Mouse (Mus musculus) liver, embryonic 11.5 days (tissue): ENCODE measurements at regions not wholly inside any gene's neighbourhood (a gene's known extent, or its start where the extent isn't known, plus 50 kb on each side); places are given as distances from the start of the nearest gene placed in this dataset.

Experiments used
- ATAC-seq: fragments of 200-750 bp; cut with Nextera tagmentation; replicated peaks from 2 replicates; pipeline ENCODE4 v1.8.0; 2017; ENCODE audit warnings: moderate number of reproducible peaks, mild to moderate bottlenecking, moderate TSS enrichment, moderate library complexity; ENCODE audit not compliant: low FRiP score
- DNase-seq: peaks from one replicate; pipeline ENCODE4 v3.0.0-alpha.2; 2017; ENCODE audit warnings: low spot score
- H3K27ac ChIP-seq: fragments of 300-500 bp; sonication (generic); 2 replicates; pipeline ENCODE4 v1.5.1; 2014; ENCODE audit warnings: mild to moderate bottlenecking, low read depth, low read length, control low read depth
- H3K27me3 ChIP-seq: fragments of 300-500 bp; sonication (generic); replicated peaks from 2 replicates; pipeline ENCODE4 v1.6.1; 2014; ENCODE audit warnings: low read length, mixed read lengths; ENCODE audit not compliant: control insufficient read depth, insufficient read depth
- H3K36me3 ChIP-seq: fragments of 300-500 bp; sonication (generic); 2 replicates; pipeline ENCODE4 v1.6.1; 2014; ENCODE audit warnings: mild to moderate bottlenecking, low read length, moderate library complexity, mixed read lengths; ENCODE audit not compliant: control insufficient read depth, insufficient read depth
- H3K4me1 ChIP-seq: fragments of 300-500 bp; sonication (generic); replicated peaks from 2 replicates; pipeline ENCODE4 v1.6.1; 2014; ENCODE audit warnings: low read length, mixed read lengths; ENCODE audit not compliant: control insufficient read depth, insufficient read depth
- H3K4me2 ChIP-seq: fragments of 300-500 bp; sonication (generic); 2 replicates; pipeline ENCODE4 v1.6.1; 2014; ENCODE audit warnings: mild to moderate bottlenecking, control low read depth, moderate library complexity
- H3K4me3 ChIP-seq: fragments of 300-500 bp; sonication (generic); 2 replicates; pipeline ENCODE4 v1.5.1; 2014; ENCODE audit warnings: low read depth, low read length, control low read depth
- H3K9ac ChIP-seq: fragments of 300-500 bp; sonication (generic); 2 replicates; pipeline ENCODE4 v1.6.1; 2014; ENCODE audit warnings: low read depth, low read length, control low read depth
- H3K9me3 ChIP-seq: fragments of 300-500 bp; sonication (generic); 2 replicates; pipeline ENCODE4 v1.6.1; 2016; ENCODE audit warnings: low read length, inconsistent platforms, mixed read lengths; ENCODE audit not compliant: control insufficient read depth
- whole genome bisulfite sequencing: fragments of 180-500 bp; shearing (Covaris S2); extraction: QIAGEN DNeasy Blood & Tissue Kit; methylation state at CpG from one replicate; pipeline ENCODE4 v1.1.7; 2014; 5-methylcytosine and 5-hydroxymethylcytosine counted together

DNA sequence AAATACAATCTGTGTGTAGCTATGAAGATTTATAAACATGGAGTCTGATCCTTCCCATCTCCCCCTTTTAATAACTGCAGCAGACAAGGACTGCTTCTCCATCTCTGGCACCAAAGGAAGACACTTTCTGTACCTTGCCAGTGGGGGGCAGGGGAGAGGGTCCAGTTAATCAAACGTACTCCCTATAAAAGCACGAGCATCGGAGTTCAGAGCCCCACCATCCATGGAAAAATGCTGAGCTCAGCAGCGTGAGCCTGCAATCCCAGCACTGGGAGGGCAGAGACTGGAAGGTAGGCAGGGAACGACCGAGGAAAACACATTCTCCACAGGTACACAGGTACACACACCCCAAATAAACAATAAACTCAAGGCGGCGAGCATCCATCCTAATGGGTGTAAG is 234.1 kb upstream of the Kazn start:
- Histone ChIP-seq H3K9me3 (no peaks in the 10 kb centered on the region), H3K4me3 (no peak overlapping the region), H3K4me1 (no peaks in the 10 kb centered on the region), H3K27ac (no peak overlapping the region), H3K4me2 (no peak overlapping the region), H3K27me3 (peaks cover 9% of the 10 kb centered on the region), H3K9ac (no peak overlapping the region), H3K36me3 (no peaks in the 10 kb centered on the region)
- WGBS = 77% methylated on average over 8 of the region's 8 CpGs
- DNase-seq (no peak), ATAC-seq (no peak)

- DNase-seq = no peak
- H3K4me1 ChIP-seq = no peaks in the 10 kb centered on the region
- no peaks in the 10 kb centered on the region for H3K9me3 ChIP-seq
- no peaks in the 10 kb centered on the region for H3K36me3 ChIP-seq
- no peak overlapping the region for H3K4me2 ChIP-seq
- H3K27ac ChIP-seq = no peak overlapping the region
- peaks cover 9% of the 10 kb centered on the region for H3K27me3 ChIP-seq
- 75% methylated on average over 3 of the region's 3 CpGs for WGBS
- ATAC-seq = no peak
- no peak overlapping the region for H3K9ac ChIP-seq
- no peak overlapping the region for H3K4me3 ChIP-seq
These were observed 233.1 kb upstream of the Kazn start for GRCm38 (mm10) chr4:142472332-142472731.

DNA sequence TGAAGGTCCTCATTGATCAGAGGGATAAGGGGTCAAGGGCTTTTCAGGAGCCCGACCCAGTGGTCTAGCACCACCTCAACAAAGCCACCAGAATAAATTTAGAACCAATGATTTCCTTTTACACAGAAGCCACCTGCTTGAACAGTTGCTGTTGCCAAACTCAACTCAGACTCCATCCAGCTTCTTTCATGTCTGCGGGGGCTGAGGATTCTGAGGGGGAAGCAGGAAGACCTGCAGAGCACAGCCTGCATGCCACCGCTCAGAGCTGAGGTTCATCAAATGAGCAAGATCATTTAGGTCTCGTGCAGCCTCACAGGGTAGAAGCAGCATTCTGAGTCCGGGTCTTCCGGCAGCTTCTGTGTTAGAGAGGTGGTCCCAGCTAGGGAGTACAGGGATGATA is 231.6 kb upstream of the Kazn start:
- no peak overlapping the region for H3K9ac ChIP-seq
- no peak overlapping the region for H3K4me3 ChIP-seq
- no peak overlapping the region for H3K4me2 ChIP-seq
- H3K27ac ChIP-seq = no peak overlapping the region
- H3K9me3 ChIP-seq = no peaks in the 10 kb centered on the region
- H3K27me3 ChIP-seq = peaks cover 7% of the 10 kb centered on the region
- no peaks in the 10 kb centered on the region for H3K4me1 ChIP-seq
- no peaks in the 10 kb centered on the region for H3K36me3 ChIP-seq
- ATAC-seq = no peak
- WGBS = 77% methylated on average over 6 of the region's 6 CpGs
- DNase-seq = no peak

- no peak overlapping the region for H3K4me2 ChIP-seq
- no peak overlapping the region for H3K9ac ChIP-seq
- H3K27ac ChIP-seq = no peak overlapping the region
- 40% methylated on average over 6 of the region's 6 CpGs for WGBS
- no peak overlapping the region for H3K4me3 ChIP-seq
- no peaks in the 10 kb centered on the region for H3K9me3 ChIP-seq
- no peak for DNase-seq
- no peaks in the 10 kb centered on the region for H3K36me3 ChIP-seq
- no peaks in the 10 kb centered on the region for H3K4me1 ChIP-seq
- ATAC-seq = no peak
- H3K27me3 ChIP-seq = no peaks in the 10 kb centered on the region
These were observed 228.7 kb upstream of the Kazn start for GRCm38 (mm10) chr4:142467920-142468319.

GRCm38 (mm10) chr4:142465226-142465625 is 226.0 kb upstream of the Kazn start:
- H3K36me3 ChIP-seq = no peaks in the 10 kb centered on the region
- WGBS = 66% methylated on average over 4 of the region's 4 CpGs
- H3K27me3 ChIP-seq = no peaks in the 10 kb centered on the region
- no peak overlapping the region for H3K9ac ChIP-seq
- H3K4me1 ChIP-seq = no peaks in the 10 kb centered on the region
- no peak overlapping the region for H3K4me2 ChIP-seq
- no peak overlapping the region for H3K4me3 ChIP-seq
- DNase-seq = no peak
- no peaks in the 10 kb centered on the region; the same call in 1 of the 2 replicates for H3K9me3 ChIP-seq
- ATAC-seq = no peak
- no peak overlapping the region for H3K27ac ChIP-seq

DNA sequence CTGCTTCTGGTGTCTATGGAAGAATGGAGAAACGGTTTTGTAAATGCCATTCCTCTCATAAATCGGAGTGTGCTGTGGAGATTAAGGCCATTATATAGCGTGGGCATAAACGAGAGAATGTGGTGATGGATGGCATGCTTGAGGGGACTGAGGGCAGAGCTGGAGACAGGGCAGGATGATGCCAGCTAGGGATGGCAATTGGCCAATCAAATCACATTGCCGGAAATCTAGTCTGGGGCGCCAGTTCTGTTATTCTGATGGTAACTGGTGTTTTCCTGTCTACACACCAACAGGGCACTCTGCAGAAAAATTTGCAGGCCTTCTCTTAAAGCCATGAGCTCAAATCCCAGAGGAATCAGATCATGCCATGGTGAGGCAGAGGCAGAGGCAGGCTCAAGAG is 224.9 kb upstream of the Kazn start:
- no peak overlapping the region for H3K27ac ChIP-seq
- no peaks in the 10 kb centered on the region for H3K36me3 ChIP-seq
- 87% methylated on average over 6 of the region's 6 CpGs for WGBS
- H3K4me3 ChIP-seq = no peak overlapping the region
- no peak overlapping the region for H3K4me2 ChIP-seq
- H3K4me1 ChIP-seq = no peaks in the 10 kb centered on the region
- DNase-seq = no peak
- no peaks in the 10 kb centered on the region for H3K27me3 ChIP-seq
- H3K9ac ChIP-seq = no peak overlapping the region
- ATAC-seq = no peak
- no peaks in the 10 kb centered on the region; the same call in 1 of the 2 replicates for H3K9me3 ChIP-seq

GRCm38 (mm10) chr4:142460468-142461086 is 221.4 kb upstream of the Kazn start:
- H3K9ac ChIP-seq = no peak overlapping the region
- H3K9me3 ChIP-seq = no peaks in the 10 kb centered on the region; the same call in 1 of the 2 replicates
- H3K4me3 ChIP-seq = no peak overlapping the region
- H3K36me3 ChIP-seq = no peaks in the 10 kb centered on the region
- no peak overlapping the region for H3K4me2 ChIP-seq
- DNase-seq (no peak), ATAC-seq (no peak)
- H3K4me1 ChIP-seq = no peaks in the 10 kb centered on the region
- H3K27ac ChIP-seq = no peak overlapping the region
- WGBS = 81% methylated on average over 13 of the region's 13 CpGs
- H3K27me3 ChIP-seq = no peaks in the 10 kb centered on the region

- DNase-seq = no peak
- no peak overlapping the region for H3K4me3 ChIP-seq
- H3K4me2 ChIP-seq = no peak overlapping the region
- no peaks in the 10 kb centered on the region for H3K9me3 ChIP-seq
- H3K27ac ChIP-seq = no peak overlapping the region
- no peak for ATAC-seq
- no peaks in the 10 kb centered on the region for H3K4me1 ChIP-seq
- H3K27me3 ChIP-seq = no peaks in the 10 kb centered on the region; the same call in 1 of the 2 replicates
- no peaks in the 10 kb centered on the region for H3K36me3 ChIP-seq
- WGBS = 44% methylated on average over 11 of the region's 11 CpGs
- H3K9ac ChIP-seq = no peak overlapping the region
These were observed 213.4 kb upstream of the Kazn start for GRCm38 (mm10) chr4:142452614-142453013.

DNA sequence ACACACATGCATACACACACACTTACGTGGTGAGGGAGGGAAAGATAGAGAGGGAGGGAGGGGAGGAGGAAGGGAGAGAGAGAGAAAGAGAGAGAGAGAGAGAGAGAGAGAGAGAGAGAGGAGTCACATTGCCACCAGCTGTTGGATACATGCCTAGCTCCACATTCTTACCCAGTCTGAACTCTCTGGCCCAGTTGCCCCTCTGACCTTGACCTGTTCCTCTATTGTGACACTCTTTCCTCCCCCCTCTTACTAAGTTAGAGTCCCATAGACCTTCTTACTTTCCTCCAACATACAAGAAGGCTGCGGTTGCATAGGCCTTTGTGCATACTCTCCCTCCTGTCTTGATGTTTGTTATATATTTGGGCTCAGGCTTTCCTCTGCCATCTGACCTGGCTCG is 211.7 kb upstream of the Kazn start:
- H3K9me3 ChIP-seq = no peaks in the 10 kb centered on the region
- no peak for ATAC-seq
- H3K27ac ChIP-seq = no peak overlapping the region
- H3K36me3 ChIP-seq = no peaks in the 10 kb centered on the region
- H3K4me3 ChIP-seq = no peak overlapping the region
- H3K4me2 ChIP-seq = no peak overlapping the region
- no peak for DNase-seq
- no peaks in the 10 kb centered on the region for H3K4me1 ChIP-seq
- H3K9ac ChIP-seq = no peak overlapping the region
- WGBS = 88% methylated on average over 3 of the region's 3 CpGs
- H3K27me3 ChIP-seq = no peaks in the 10 kb centered on the region; the same call in 1 of the 2 replicates
